Mouse (Mus musculus) right cerebral cortex, adult 18-20 months (tissue): Measurements from ENCODE around the gene Dcakd.

Experiments used
- DNase-seq: peaks from one replicate; pipeline ENCODE4 v3.0.0; 2022; ENCODE audit warnings: mixed read lengths

Gene Dcakd

GRCm38 (mm10) chr11:103028176-103028891 is at the start of gene Dcakd, which contains the start of gene Nmt1:
Dcakd (minus strand) TSS chr11:103028333.
Nmt1 (plus strand) TSS chr11:103028190.
- peak; percentile 98 for DNase-seq

DNA sequence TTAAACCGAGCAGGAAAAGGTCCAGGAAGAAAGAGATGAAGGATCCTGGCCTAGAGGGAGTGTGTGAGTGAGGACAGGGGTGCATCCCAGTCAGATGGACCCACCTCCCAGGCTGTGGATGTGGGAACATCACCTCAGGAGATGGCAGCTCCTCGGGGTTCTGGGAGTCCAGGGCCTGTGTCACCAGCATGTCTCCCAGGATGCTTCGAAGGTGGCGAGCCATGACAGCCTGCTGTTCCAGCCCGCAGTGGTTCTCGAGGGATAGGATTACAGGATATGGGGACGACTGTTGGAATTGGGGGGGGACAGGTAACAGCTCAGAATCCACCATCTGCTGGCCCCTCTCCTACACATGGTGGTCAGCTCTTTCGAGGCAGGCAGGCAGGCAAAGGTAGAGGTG is 48.4 kb upstream of the Dcakd start:
- no peak for DNase-seq

GRCm38 (mm10) chr11:103076010-103076409 is 47.9 kb upstream of the Dcakd start:
- DNase-seq: no peak

- DNase-seq: no peak
Measured at GRCm38 (mm10) chr11:103074796-103075323, 46.7 kb upstream of the Dcakd start.

GRCm38 (mm10) chr11:103074121-103074650 is 46.1 kb upstream of the Dcakd start:
- DNase-seq: no peak

DNA sequence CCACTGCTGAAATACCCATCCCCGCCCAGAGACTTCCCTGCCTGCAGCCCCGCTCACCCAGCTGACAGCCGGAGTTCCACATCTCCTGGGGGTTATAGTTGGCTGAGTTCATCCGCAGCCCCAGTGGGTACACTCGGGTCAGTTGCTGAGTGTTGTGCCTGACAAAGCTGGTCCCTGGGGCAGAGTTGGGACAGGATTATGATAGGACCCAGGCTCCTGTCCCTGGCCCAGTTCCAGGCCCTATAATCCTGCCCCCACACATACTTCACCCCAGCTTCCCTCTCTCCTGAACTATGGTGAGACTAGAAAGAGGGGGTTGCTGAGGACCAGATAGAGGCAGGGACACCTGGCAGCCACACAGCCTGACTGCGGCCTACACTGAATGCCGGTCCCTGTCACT is 45.5 kb upstream of the Dcakd start:
- DNase-seq: no peak

DNA sequence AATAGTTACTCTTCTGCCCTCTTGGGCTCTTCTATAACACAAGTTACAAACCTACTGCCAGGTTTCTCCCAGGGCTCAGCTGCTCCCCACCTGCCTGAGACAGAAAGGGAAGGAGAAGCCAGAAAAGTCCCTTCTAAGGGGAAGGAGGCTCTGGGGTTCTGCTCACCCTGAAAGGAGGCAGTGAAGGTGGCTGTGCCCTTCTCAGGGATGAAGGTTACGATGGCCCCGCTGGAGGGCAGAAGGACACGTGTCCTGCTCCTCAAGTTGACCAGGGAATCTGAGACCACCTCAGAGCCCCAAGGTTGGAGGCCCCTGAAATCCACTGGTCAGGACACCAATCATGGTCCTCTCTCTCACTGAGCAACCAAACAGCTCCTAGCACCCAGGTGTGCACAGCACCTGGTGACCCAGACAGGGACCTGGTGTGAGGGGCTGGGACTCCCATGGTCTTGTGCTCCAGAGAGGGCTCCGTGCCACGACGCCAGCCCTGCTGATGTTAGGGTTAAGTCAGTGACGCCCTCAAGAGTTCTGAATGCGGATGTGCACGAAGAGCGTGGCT is 42.3 kb upstream of the Dcakd start:
- DNase-seq: no peak

DNA sequence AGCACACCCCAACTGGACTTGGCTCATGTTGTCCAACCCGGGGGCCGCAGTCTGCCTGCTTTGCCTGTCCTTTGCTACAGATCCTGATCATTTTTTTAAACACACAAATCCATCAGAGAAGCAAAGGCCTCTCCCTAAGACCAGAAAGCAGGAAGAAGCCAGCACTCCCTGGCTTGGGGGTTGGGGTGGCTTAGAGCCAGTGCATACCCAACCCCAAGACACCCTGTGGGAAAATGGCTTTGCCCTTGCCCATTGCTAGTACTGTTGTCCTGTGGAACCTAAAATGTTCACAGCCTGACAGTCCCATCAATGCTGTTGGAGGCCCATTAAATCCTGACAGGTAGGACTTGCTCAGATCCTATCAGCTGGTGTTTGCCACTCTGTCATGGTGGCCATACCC is 41.6 kb upstream of the Dcakd start:
- no peak for DNase-seq

GRCm38 (mm10) chr11:103068884-103069283 is 40.8 kb upstream of the Dcakd start:
- DNase-seq: no peak

DNA sequence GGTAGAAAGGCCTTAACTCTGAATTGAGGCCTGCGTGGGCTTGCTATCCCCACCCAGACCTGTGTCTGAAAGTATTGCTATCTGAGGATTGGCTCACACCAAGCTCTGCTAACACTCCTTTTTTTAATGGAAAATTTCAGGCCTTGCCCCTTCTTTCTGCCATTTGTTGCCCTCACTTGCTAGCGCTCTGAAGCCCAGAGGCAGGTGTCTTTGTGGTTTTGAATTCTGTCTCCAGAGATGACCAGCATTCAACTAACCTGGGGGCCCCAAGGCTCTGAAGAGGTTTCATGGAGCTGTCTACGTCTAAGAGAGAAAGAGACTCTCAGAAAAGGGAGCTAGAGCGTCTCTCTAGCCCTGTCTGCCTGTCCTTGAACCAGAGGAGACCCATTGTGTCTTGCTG is 40.1 kb upstream of the Dcakd start:
- DNase-seq: no peak

DNA sequence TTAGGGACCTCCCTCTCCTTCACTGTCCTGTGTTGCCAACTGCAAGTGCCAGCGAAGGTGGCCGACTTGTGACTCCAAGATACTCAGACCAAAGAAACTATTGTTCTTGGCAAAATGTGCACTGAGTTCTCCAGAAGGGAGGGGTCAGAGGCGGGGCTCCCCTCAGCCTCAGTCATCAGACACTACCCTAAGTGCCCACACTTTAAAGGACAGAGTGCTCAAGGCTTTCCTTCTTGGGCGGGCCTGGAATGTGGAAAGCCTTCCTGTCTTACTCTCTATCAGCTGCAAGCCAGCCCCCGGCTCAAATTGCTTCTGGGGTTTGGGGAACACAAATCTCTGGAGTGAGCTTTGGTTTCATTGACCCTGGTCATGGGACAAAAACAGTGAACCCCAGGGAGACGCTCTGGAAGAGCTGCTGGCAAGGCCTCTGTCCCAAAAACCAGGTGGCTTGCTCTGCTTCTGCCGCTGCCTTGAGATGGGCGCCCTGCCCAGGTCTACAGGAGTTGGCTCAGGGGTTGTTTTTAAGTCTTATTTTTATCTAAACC is 39.4 kb upstream of the Dcakd start:
- DNase-seq: no peak

- DNase-seq: no peak
Measured at GRCm38 (mm10) chr11:103067051-103067361, 38.9 kb upstream of the Dcakd start.

DNA sequence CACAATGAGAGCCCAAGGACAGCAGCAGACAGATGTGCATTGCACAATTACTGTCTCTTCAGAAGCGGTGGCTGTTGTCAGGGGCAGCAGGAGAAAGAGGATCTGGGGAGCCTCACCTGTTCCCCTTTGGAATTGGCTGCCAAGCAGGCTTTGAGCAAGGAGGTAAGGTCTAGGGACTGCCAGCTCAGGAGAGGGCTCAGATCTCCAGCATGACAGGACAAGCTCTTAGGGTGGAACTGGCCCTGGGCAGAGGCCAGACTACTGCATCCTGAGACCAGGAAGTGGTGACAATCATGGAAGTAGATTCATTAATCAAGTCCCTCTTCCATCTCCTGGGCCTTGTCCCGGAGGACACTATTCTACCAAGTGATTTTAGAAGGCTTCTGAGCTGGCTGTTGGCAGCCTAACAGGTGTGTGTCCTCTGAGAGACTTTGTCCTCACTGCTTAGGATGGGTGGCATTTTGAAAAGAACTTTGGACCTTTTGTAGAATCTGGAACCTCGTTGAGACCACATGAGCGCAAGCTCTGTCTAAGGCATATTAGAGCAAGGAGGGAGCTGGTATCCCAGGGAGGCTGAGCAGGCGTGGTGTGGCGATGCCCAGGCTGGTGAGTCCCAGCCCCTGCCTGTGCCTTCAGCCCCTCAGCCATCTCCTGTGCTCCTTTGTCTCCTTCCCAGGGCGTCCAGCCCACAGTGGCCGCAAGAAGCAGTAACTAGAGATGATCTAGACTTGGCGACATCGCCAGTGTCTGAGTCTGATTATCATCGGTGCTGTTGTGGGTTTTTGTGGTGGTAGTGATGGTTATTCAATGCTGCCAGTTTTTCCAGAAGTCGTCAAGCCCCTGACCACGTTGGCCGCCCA is 38.3 kb upstream of the Dcakd start:
- no peak for DNase-seq

- no peak for DNase-seq
Measured at GRCm38 (mm10) chr11:103058499-103059085, 30.5 kb upstream of the Dcakd start.

DNA sequence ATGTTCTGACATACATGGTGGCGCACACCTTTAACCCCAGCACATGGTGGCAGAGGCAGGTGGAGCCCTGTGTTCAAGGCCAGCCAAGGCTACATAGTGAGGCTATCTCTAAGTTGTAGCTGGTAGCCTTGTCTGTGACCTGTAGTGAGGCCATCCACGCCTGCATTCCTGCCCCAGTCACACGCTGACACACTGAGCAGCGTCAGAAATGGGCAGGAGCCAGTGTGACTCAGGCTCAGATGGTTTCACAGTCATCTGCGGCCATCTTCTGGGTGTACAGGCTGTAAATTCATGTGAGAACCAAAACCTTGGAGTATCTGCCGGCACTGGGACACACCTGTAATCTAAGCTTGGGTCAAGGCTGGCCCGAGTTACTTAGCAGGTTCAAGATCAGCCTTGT is 28.5 kb upstream of the Dcakd start:
- DNase-seq: no peak

DNA sequence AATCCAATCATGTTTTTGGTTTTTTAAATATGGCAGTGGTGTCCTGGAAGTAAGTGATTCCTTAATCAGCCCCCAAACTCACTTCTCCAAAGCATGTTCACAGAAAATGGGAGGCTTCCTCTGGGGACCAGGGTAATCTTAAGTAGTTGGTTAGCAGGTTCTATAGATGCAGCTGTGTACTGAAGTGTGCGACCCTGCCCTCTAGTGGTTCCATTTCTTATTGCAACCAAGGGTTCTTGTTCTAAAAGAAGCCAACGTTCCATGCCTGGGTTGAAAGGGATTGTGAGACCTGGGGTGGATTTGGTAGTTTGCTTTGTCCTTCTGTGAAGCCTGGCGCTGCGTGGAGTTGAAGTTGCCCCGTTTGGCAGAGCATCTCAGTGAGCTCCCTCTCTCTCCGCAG is 26.7 kb upstream of the Dcakd start:
- DNase-seq: peak; percentile 75

DNA sequence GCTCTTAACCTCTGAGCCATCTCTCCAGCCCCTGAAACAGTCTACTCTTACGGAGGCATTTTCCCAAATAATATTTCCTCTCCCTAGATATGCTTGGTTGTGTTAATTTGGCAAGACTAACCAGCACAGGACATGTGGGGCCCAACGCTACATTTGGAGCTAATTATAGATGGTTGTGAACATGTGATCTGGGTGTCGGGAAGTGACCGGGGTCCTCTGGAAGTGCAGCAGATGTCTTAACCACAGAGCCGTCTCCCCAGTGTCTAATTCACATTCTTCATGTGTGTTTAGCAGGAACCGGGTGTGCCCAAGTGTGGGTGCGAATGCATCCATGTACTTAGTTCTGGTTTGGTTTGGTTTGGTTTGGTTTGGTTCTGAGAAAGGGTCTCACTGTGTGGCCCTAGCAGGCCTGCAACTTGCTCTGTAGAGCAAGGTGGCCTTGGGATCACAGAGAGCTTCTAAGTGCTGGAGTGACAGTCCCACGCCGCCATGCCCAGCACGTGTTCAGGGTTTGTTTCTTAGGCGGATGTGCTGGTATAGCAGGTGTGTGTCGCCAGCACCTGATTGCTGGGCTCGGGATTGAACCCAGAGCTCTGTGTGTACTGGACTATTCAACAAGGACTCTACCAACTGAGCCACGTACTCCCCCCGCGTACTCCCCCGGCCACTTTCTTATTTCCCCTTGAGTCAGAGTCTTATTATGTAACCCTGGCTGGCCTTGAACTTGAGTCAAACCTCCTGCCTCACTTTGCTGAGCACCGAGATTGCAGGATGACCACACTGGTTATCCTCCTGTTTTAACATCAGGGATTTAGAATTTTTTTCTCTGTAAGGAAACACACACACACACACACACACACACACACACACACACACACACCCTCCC is 25.3 kb upstream of the Dcakd start:
- DNase-seq: no peak

DNA sequence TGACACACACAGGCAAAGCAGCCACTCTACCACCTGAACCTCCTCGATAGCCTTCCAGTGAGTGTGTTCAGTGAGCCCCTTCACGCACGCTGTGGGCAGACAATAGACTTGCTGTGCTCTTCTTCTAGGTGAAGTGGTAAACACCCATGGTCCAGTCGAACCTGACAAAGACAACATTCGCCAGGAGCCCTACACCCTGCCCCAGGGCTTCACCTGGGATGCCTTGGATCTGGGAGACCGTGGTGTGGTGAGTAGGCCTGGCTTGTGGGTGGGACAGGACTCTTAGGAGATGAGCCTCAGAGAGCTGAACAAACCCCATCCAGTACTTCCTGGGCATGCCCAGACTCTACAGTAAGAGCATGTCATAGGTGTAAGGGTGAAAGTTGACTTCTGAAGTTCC is 23.9 kb upstream of the Dcakd start:
- DNase-seq: no peak

- DNase-seq: peak; percentile 55
Measured at GRCm38 (mm10) chr11:103051249-103051691, 23.1 kb upstream of the Dcakd start.

GRCm38 (mm10) chr11:103050153-103050552 is 22.0 kb upstream of the Dcakd start:
- no peak for DNase-seq

DNA sequence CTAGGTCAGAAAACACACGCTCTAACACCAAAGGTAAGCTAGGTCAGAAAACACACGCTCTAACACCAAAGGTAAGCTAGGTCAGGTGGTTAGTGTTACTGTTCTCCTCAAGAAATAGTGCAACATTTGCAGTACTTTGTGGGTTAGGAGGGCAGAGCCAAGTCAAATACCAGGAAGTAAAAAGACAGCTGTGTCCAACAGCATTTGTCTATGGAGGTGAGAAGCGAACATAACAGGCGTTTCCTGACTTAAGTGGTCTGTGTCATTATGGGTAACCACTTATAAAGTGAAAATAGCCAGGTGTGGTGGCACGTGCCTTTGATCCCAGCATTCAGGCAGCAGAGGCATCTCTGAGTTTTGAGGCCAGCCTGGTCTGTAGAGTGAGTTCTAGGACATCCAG is 21.5 kb upstream of the Dcakd start:
- no peak for DNase-seq

GRCm38 (mm10) chr11:103046286-103046685 is 18.2 kb upstream of the Dcakd start:
- DNase-seq: no peak
